Mouse (Mus musculus) midbrain, embryonic 15.5 days (tissue): ENCODE results near the gene Pcnx. TPM values are rescaled to one million over a fixed set of nuclear protein-coding genes. Genes with fewer than 3 reads are reported as not detected.

Experiments used
- polyA plus RNA-seq: library from polyadenylated mRNA; unstranded; fragments of >200 nt; fragmentation: Nextera tagmentation; extraction: Ambion mirVana; gene quantifications from 2 replicates; pipeline ENCODE4 v1.2.1, GENCODE M21; 2015

Gene Pcnx
- polyA plus RNA-seq, 1 experiment from 2014 or later: 12.2 TPM

Other genes with a start within 250 kb of the Pcnx start
- 15.2 and 15.4 TPM in 2 replicates for gene Ttc9, start 228.8 kb upstream of the Pcnx start, polyA plus RNA-seq
- 12.0 and 14.6 TPM in 2 replicates for gene Map3k9, start 78.8 kb upstream of the Pcnx start, polyA plus RNA-seq